Mouse (Mus musculus) splenic B cell, adult 2 months (primary cell): ENCODE data around the gene Vwa5b1.

Source experiments
- DNase-seq: peaks from one replicate; pipeline ENCODE4 v3.0.0-alpha.2; 2011; ENCODE audit warnings: low read depth, low spot score
- H3K27me3 ChIP-seq: 2 replicates; pipeline ENCODE4 v1.6.1; 2012; ENCODE audit warnings: mild to moderate bottlenecking, low read length, moderate library complexity, mixed read lengths; ENCODE audit not compliant: control insufficient read depth, poor library complexity, insufficient read depth, severe bottlenecking
- H3K36me3 ChIP-seq: 2 replicates; pipeline ENCODE4 v1.6.1; 2012; ENCODE audit warnings: mild to moderate bottlenecking, low read length, moderate library complexity, mixed read lengths; ENCODE audit not compliant: control insufficient read depth, poor library complexity, insufficient read depth, severe bottlenecking

Gene Vwa5b1

DNA sequence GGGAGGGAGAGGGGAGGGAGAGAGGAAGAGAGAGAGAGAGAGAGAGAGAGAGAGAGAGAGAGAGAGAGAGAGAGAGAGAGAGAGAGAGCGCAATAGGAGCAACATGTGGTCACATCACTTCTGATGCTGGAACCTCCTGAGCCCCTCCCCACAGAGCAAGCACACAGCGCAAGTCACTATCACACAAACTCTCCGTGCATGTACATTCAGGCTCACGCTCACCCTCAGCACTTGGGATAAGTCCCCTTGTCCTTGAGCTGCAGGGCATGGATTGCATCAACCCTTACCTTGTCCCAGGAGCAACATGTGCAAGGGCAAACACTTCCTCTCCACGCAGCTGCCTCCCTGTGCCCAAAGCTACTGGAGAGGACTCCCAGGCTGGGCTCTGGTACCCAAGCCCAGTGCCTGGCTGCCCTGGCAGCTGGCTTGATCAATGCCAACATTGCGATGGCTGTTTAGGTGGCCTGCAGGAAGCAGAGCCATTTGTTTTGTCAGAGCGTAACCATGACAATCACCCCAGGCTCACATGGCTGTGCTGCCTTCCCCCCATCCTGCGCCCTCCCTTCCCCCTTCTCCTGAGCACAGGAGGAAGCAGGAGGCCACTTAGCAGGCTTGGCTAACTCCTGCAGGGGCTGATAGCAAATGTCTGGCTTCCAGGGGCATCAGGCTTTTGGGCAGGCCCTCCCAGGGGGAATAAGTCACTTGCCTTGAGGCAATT is at the start of gene Vwa5b1:
Vwa5b1 (minus strand) TSS at position 457 of the 718 bp plus-strand sequence.
- Histone ChIP-seq H3K27me3 (no peaks in the 10 kb centered on the region), H3K36me3 (no peaks in the 10 kb centered on the region)
- DNase-seq = no peak

DNA sequence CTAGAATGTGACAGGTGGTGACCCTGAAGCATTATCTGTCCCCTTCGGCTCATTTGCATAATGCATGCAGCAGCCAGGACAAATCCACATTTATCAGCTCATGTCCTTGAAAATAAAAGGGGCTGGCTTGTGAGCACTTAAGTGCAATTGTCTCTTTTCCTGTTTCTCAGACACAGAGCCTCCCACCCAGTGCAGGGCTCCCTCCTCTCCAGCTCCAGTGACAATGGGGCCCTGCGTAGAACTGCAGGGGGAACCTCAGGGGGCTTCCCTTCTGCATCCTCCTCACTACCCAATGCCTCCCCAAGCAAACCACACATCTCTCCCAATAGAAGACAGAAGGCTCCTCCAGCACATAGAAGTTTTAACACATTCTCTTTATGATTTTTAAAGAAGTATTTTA is 47.1 kb upstream of the Vwa5b1 start:
- no peaks in the 10 kb centered on the region for H3K36me3 ChIP-seq
- no peak for DNase-seq

DNA sequence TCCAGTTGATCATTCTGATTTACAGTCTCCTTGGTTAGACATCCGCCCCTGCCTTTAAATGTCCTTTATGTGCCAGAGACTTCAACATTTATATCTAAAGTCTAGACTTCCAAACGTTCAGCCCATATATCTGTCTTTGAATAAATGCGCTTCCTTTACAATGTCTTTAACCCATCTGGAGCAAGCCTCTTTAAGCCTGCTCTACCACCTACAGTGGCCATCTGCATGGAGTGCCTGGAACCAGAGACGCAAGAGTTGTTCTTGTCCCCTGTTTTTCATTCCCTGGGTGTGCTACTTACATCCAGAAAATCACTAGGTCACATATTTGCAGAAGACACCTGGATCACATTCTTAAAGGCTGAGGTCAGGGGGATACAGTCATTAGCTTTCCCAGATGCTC is 44.4 kb upstream of the Vwa5b1 start:
- no peaks in the 10 kb centered on the region for H3K36me3 ChIP-seq
- no peaks in the 10 kb centered on the region for H3K27me3 ChIP-seq
- no peak for DNase-seq

More for the DNA sequence above, 47.1 kb upstream of the Vwa5b1 start:
- H3K27me3 ChIP-seq = no peaks in the 10 kb centered on the region

DNA sequence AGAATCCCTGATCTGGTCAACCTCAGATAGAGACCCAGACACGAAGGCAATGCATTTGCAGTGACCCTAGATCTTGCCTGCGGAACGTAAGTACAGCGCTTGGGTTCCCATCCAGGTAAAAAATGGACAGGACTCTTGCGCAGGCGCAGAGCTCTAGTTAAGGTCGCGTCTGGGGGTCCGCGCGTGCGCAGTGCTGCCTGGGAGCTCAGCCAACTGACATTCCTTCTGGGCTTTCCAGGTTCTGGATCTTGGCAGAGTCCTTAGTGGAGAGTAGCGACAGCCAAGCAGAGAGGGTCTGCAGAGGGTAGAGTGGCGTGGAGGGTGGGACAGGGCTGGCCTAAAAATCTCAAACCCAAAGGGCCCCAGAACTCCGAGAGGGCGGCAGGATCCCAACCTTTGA is 41.9 kb upstream of the Vwa5b1 start:
- no peak for DNase-seq
- no peaks in the 10 kb centered on the region for H3K27me3 ChIP-seq

DNA sequence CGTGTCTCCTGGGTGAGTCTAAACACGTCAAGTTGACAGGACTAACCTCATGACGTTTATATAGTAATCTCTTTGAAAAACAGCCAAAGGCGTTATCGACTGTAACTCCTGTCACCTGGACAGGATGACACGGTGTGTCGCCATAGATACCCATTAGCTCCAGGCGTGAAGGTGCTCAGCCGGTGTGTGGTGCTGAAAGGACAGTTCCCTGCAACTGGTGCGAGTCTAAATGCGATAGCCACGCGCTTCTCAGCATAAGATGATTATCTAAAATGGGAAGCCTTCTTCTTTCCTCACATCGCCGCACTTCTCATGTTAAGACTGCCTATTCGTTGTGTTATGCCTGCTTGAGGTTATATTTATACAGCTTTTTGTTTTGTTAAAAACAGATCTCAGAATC is 40.8 kb upstream of the Vwa5b1 start:
- H3K36me3 ChIP-seq = no peaks in the 10 kb centered on the region
- no peak for DNase-seq
- H3K27me3 ChIP-seq = no peaks in the 10 kb centered on the region

More for the DNA sequence above, 41.9 kb upstream of the Vwa5b1 start:
- H3K36me3 ChIP-seq = no peaks in the 10 kb centered on the region

DNA sequence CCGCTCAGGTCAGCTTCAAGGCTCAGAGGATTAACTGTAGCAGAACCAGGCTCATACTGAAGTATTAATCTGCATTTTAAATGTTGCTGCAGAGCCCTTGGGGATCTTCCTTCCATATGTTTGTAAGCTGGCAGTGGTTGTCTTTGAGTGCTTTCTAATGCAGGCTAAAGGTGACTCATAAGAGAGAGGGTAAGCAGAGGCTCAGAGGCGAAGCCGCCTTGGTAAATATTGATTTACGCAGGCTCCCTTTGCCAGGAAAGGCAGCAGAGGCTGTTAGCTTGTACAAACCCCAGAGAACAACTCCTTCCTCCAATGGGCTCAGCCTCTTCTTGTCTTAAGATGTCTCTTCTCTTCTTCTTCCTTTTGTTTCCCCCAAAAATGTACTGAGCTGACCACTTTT is 36.5 kb upstream of the Vwa5b1 start:
- no peaks in the 10 kb centered on the region for H3K27me3 ChIP-seq

DNA sequence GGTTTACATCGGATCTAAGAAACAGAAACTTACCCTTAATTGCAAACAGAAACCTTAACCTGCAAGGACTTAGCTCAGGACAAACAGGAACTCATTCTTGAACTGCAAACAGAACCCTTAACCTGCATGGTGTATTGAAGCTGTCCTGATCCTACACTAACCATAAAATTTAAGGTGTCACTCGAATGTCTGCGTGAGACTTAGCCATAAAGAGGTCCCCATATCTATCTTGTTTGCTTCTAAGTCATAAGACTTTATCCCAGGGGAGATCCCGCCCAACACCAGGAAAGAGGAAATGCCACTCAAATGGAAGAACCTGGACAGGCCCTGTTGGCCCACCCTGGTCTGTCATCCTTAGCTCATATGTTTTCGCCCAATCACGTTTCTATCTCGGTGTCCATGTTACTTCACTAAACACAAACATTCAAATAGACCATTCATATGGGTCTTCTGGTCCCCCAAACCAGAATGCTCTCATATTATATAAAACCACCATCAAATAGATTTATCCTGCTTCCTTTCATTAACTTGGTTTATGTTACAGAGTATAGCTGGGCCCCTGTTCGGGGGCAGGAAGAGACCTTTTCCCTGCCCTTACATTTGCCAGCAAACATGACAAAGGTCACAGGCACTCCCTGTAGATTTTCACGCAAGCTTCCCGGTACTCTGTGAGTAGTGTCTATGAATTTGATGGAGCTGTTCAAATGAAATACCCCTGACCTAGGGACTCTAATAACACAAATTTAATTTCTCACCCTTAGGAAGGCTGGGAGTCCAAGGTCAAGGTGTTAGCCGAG is 34.6 kb upstream of the Vwa5b1 start:
- Histone ChIP-seq H3K27me3 (no peaks in the 10 kb centered on the region), H3K36me3 (no peaks in the 10 kb centered on the region)
- DNase-seq = no peak

More for the DNA sequence above, 36.5 kb upstream of the Vwa5b1 start:
- H3K36me3 ChIP-seq = no peaks in the 10 kb centered on the region
- DNase-seq = no peak

DNA sequence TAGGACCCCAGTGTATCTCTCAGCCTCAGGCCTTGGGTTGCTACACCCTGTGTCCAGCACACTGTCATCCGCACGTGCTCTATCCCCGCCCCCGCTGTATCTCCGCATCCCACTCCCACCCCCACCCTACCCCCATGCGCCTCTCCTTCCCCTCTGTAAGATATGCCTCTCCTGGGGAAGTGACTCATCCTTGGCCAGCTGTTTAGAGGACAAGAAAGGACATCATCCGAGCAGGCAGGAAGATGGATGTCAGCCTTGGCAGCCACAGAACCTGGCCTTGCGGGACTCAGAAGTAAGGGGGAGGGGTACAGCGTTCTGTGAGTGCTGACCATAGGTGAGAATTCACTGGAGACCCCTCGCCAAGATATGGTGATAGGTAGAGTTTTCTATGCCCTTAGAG is 30.8 kb upstream of the Vwa5b1 start:
- Histone ChIP-seq H3K27me3 (no peaks in the 10 kb centered on the region), H3K36me3 (no peaks in the 10 kb centered on the region)
- DNase-seq = no peak

DNA sequence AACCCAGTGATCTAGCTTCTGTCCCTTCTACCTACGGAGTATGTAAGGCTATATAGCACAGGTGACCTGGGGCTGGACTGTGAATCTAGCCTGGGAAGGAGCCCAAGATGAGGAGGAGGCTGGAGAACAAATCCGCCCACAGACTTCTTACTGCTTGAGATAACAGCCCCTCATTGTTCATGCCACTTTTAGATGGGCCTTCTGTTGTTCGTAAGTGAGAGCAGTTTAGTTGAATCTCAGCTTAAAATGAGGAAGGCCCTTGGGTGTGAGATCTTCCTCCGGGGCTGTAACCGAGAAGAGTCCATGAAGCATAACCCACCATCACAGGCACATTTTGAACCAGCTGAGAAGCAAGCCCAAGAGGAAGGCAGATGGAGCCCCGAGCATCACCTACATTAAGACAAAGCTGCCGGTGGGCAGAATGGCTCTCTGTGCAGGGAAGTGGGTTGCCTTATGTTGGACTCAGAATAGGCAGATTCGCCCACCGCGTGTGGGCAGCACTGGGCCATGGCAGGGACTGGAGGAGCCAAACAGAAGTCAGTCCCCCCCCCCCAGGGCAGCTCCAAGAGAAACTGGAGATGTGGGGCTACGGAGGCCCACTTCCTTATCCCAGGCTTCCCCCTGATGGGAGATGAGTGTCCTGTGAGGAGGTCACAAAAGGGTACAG is 24.4 kb upstream of the Vwa5b1 start:
- no peak for DNase-seq

DNA sequence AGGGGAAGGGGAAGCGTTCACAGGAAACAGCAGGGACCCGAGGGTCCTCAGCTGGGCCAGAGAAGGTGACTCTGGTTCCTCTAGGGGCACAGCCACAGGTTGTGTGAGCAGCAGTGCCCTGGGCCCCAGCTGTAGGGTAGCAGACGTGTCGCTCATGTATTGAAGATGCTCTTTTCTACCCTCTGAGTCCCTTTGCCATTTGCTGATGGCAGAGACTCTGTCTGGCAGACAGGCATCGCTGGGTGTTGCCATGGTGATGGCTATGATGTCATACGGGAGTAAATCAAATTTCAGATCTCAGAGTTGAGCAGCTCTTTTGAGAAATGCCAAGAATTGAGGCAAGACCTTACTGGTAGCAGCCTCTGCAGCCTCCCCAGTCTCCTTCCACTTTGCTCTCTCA is 17.4 kb upstream of the Vwa5b1 start:
- H3K36me3 ChIP-seq = no peaks in the 10 kb centered on the region
- H3K27me3 ChIP-seq = no peaks in the 10 kb centered on the region
- no peak for DNase-seq

More for the DNA sequence above, 24.4 kb upstream of the Vwa5b1 start:
- Histone ChIP-seq H3K36me3 (no peaks in the 10 kb centered on the region), H3K27me3 (no peaks in the 10 kb centered on the region)

DNA sequence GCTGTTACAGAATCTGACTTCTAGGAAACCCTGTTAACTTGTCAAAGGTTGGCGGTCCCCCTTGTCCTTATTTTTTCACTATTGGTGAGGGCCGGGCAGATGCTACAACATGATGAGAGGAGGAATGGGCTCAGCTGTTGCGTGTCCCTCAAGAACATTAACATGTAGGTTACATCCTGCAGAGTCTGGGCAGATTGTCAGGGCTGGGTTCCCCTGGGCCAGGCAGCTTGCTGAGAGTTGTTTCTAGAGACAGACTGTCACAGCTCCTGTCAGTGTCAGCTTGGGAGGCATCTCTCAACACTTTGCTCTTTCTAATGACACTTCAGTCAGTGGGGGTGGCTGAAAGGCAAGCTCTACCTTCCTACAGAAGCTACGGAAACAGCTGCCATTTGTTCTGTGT is 16.2 kb upstream of the Vwa5b1 start:
- Histone ChIP-seq H3K27me3 (no peaks in the 10 kb centered on the region), H3K36me3 (no peaks in the 10 kb centered on the region)
- DNase-seq = no peak

DNA sequence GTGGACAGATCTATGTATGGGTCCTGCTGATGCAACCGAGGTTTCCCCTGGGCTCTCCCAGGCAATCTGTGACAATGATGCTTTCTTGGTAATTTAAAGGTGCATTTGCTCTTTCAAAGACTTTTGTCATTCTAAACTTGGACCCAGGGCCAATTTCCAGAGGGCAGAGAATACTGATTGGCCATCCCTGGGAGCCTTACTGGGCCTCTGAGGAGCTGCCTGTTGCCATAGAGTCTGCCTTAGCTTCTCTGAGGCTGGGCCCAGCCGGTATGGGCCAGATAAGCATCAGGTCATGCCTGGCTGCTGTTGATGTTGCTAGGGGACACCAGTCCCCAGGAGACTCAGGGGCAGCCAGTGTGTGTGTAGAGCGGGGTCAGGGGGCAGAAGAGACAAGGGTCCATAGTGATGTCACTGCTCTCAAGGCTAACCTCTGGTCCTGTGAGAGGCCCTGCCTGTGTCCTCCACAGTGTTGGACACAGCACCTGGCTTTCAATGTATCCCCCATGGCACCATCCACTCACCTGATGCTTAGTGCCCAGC is 12.5 kb upstream of the Vwa5b1 start:
- no peak for DNase-seq
- H3K27me3 ChIP-seq = no peaks in the 10 kb centered on the region; the same call in 1 of the 2 replicates
- no peaks in the 10 kb centered on the region for H3K36me3 ChIP-seq

DNA sequence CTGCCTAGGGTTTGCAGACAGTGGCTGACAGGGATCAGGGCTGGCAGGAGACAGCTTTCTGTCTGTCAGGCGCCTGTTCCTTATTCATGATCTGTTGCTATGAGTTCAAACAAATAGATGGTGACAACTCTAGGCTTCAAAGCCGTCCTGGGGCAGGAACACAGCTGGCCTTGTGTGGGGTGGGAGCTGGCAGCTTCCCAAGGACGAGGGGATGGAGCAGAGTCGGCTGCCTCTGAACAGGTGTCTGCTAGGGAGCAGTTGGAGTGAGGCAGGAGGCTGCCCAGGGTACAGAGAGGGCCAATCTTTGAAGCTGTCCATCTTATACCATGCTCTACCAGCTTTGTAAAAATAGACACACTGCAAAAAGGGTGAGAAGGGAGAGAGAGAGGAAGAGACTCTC is 6.6 kb upstream of the Vwa5b1 start:
- Histone ChIP-seq H3K36me3 (no peaks in the 10 kb centered on the region), H3K27me3 (no peaks in the 10 kb centered on the region; the same call in 1 of the 2 replicates)
- DNase-seq = no peak

DNA sequence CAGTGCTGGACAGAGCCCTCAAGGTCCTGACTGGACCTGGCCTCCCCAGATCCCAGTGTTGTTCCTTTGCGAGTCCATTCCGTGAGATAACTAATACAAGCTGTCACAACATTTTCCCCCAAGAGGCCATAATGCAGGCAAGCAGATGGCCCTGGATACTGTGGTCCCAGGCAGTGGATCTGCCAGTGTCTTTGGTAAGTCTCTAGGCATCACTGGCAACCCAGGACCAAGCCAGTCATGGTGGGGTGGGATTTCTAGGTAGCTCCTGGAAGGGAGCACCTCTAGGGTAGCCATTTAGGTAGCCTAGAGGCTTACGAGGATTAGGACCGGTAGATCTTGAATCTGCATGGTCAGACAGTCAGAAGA is 445 bp upstream of the Vwa5b1 start:
- no peaks in the 10 kb centered on the region for H3K27me3 ChIP-seq
- no peaks in the 10 kb centered on the region for H3K36me3 ChIP-seq
- no peak for DNase-seq

DNA sequence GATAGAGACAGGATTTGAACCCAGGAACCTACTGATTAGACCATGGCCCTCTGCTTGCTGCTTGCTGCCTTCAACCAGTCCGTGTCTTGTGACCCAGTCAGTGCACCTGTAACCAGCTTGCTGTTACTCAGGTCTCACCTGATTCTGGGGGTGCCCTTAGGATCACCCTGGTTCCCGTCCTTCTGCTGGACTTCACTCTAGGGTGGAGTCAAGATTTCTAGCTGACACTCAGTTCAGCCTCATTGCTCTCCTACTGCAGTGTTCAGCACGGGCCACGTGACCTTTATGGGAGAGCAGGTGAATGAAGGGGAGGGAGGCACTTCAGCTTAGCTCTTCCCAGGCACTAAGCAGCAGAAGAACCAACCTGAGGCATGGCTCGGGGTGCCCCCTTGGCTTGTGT is 7.4 kb downstream of the Vwa5b1 start:
- H3K27me3 ChIP-seq = no peaks in the 10 kb centered on the region
- H3K36me3 ChIP-seq = no peaks in the 10 kb centered on the region
- no peak for DNase-seq
